Mouse (Mus musculus) heart, postnatal 0 days (tissue): Measurements from ENCODE around the gene Fyb.

Experiments used
- CTCF ChIP-seq: IDR thresholded peaks from 2 replicates; pipeline ENCODE4 v1.5.1; 2016; ENCODE audit warnings: antibody characterized with exemption, control low read depth, low read depth
- EP300 ChIP-seq: IDR thresholded peaks from 2 replicates; pipeline ENCODE4 v1.6.1; 2016; ENCODE audit warnings: antibody characterized with exemption, low read depth

DNA sequence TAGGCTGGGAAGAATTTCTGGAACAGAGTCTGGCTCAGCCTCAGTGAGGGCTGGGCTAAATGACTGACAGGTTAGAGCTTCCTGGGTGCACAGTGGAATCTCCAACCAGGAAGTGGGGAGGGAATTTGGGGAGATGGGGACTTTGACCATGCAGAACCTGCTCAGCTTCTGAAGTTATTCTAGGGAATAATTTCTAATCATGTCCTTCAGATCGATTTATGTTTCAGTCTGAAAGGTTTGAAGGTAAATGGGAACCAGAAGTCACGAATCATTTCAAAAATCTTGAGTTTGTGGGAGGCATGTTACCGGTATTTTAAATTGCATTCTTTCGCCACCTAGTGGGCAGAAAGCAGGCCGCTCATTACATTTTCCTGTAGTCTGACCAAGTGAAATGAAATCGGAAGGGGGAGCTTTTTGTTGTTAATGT, 103.0 kb downstream of the Fyb start:
- TF ChIP-seq CTCF = peak; percentile 67
- no peak for TF ChIP-seq EP300
